Mouse (Mus musculus): ENCODE results near the gene Zc3h12d. TPM values are rescaled to one million over a fixed set of nuclear protein-coding genes. Genes with fewer than 3 reads are reported as not detected.

Gene Zc3h12d
- polyA plus RNA-seq, 1 experiment from 2014 or later, result 0.14 TPM

- WGBS, result 86% methylated on average over 22 of the region's 22 CpGs
- H3K4me2 ChIP-seq (ENCODE audit: low read length), result no peak overlapping the region
- ATAC-seq (ENCODE audit: insufficient number of reproducible peaks, insufficient read depth, low FRiP score, low read depth), result no peak
- no peak overlapping the region for H3K9ac ChIP-seq (ENCODE audit: low read length)
- H3K9me3 ChIP-seq (ENCODE audit: control insufficient read depth, low read length), result no peaks in the 10 kb centered on the region
- no peaks in the 10 kb centered on the region for H3K36me3 ChIP-seq (ENCODE audit: control insufficient read depth, insufficient read depth, low read length)
- no peak overlapping the region for H3K4me3 ChIP-seq (ENCODE audit: control insufficient read depth in 1 of 2, insufficient read depth in 1 of 2, low read depth in 1 of 2, low read length in 2 of 2)
- 0 out of 2 replicates have a peak, but pooled peaks cover 5% of the 10 kb centered on the region for H3K27me3 ChIP-seq (ENCODE audit: control insufficient read depth, insufficient read depth, low read length)
- H3K4me1 ChIP-seq (ENCODE audit: control insufficient read depth in 2 of 2, insufficient read depth in 2 of 2, low read length in 2 of 2), result peaks cover 12 to 16% of the 10 kb centered on the region in 2 experiments
- no peak overlapping the region for H3K27ac ChIP-seq (replicated peaks in 1 of 2; ENCODE audit: control insufficient read depth in 1 of 2, insufficient read depth in 1 of 2, low read depth in 2 of 2, low read length in 2 of 2)
Observed at GRCm38 (mm10) chr10:7839551-7840352, 7.5 kb downstream of the Zc3h12d start.

- H3K27ac ChIP-seq (replicated peaks in 1 of 2; ENCODE audit: control insufficient read depth in 1 of 2, insufficient read depth in 1 of 2, low read depth in 2 of 2, low read length in 2 of 2), result no peak overlapping the region
- H3K9me3 ChIP-seq (ENCODE audit: control insufficient read depth, low read length), result no peaks in the 10 kb centered on the region
- 91% methylated on average over 2 of the region's 2 CpGs for WGBS
- H3K27me3 ChIP-seq (ENCODE audit: control insufficient read depth, insufficient read depth, low read length), result 0 out of 2 replicates have a peak, but pooled peaks cover 3% of the 10 kb centered on the region
- H3K4me2 ChIP-seq (ENCODE audit: low read length), result no peak overlapping the region
- no peak overlapping the region for H3K4me3 ChIP-seq (ENCODE audit: control insufficient read depth in 1 of 2, insufficient read depth in 1 of 2, low read depth in 1 of 2, low read length in 2 of 2)
- no peak for ATAC-seq (ENCODE audit: insufficient number of reproducible peaks, insufficient read depth, low FRiP score, low read depth)
- H3K4me1 ChIP-seq (ENCODE audit: control insufficient read depth in 2 of 2, insufficient read depth in 2 of 2, low read length in 2 of 2), result peaks cover 12 to 16% of the 10 kb centered on the region in 2 experiments
- no peaks in the 10 kb centered on the region for H3K36me3 ChIP-seq (ENCODE audit: control insufficient read depth, insufficient read depth, low read length)
- no peak overlapping the region for H3K9ac ChIP-seq (ENCODE audit: low read length)
Observed at GRCm38 (mm10) chr10:7840353-7840733, 8.1 kb downstream of the Zc3h12d start.

GRCm38 (mm10) chr10:7840785-7841184 lies 8.5 kb downstream of the Zc3h12d start:
- 70% methylated on average over 3 of the region's 3 CpGs for WGBS
- H3K4me2 ChIP-seq (ENCODE audit: low read length), result no peak overlapping the region

GRCm38 (mm10) chr10:7841571-7842080 lies 9.4 kb downstream of the Zc3h12d start:
- peak overlapping the region; percentile 54 for H3K4me2 ChIP-seq (ENCODE audit: low read length)
- peak overlapping the region; percentile 94 for H3K27ac ChIP-seq (replicated peaks in 1 of 2; ENCODE audit: control insufficient read depth in 1 of 2, insufficient read depth in 1 of 2, low read depth in 2 of 2, low read length in 2 of 2)
- peak overlapping the region; percentile 7 to 18; a peak in 2 of 4 replicates for H3K4me3 ChIP-seq (ENCODE audit: control insufficient read depth in 1 of 2, insufficient read depth in 1 of 2, low read depth in 1 of 2, low read length in 2 of 2)
- no peaks in the 10 kb centered on the region for H3K9me3 ChIP-seq (ENCODE audit: control insufficient read depth, low read length)
- H3K4me1 ChIP-seq (ENCODE audit: control insufficient read depth in 2 of 2, insufficient read depth in 2 of 2, low read length in 2 of 2), result peaks cover 12 to 16% of the 10 kb centered on the region in 2 experiments
- WGBS, result 4% methylated on average over 14 of the region's 14 CpGs
- peak; percentile 84 for ATAC-seq (ENCODE audit: insufficient number of reproducible peaks, insufficient read depth, low FRiP score, low read depth)
- H3K36me3 ChIP-seq (ENCODE audit: control insufficient read depth, insufficient read depth, low read length), result no peaks in the 10 kb centered on the region
- H3K9ac ChIP-seq (ENCODE audit: low read length), result peak overlapping the region; percentile 52; the same call in 1 of the 2 replicates
- H3K27me3 ChIP-seq (ENCODE audit: control insufficient read depth, insufficient read depth, low read length), result 0 out of 2 replicates have a peak, but pooled peaks cover 3% of the 10 kb centered on the region

More at GRCm38 (mm10) chr10:7840785-7841184, 8.5 kb downstream of the Zc3h12d start:
- Histone ChIP-seq H3K27me3 (ENCODE audit: control insufficient read depth, insufficient read depth, low read length) (0 out of 2 replicates have a peak, but pooled peaks cover 3% of the 10 kb centered on the region), H3K9me3 (ENCODE audit: control insufficient read depth, low read length) (no peaks in the 10 kb centered on the region), H3K4me3 (ENCODE audit: control insufficient read depth in 1 of 2, insufficient read depth in 1 of 2, low read depth in 1 of 2, low read length in 2 of 2) (no peak overlapping the region), H3K27ac (replicated peaks in 1 of 2; ENCODE audit: control insufficient read depth in 1 of 2, insufficient read depth in 1 of 2, low read depth in 2 of 2, low read length in 2 of 2) (peak overlapping the region; percentile 94; a peak in 2 of 4 replicates), H3K4me1 (ENCODE audit: control insufficient read depth in 2 of 2, insufficient read depth in 2 of 2, low read length in 2 of 2) (peaks cover 12 to 16% of the 10 kb centered on the region in 2 experiments), H3K9ac (ENCODE audit: low read length) (no peak overlapping the region), H3K36me3 (ENCODE audit: control insufficient read depth, insufficient read depth, low read length) (no peaks in the 10 kb centered on the region)
- ATAC-seq (ENCODE audit: insufficient number of reproducible peaks, insufficient read depth, low FRiP score, low read depth), result no peak

GRCm38 (mm10) chr10:7843181-7843580 lies 10.9 kb downstream of the Zc3h12d start:
- H3K4me1 ChIP-seq (ENCODE audit: control insufficient read depth in 2 of 2, insufficient read depth in 2 of 2, low read length in 2 of 2), result peaks cover 12 to 16% of the 10 kb centered on the region in 2 experiments
- no peak overlapping the region for H3K4me2 ChIP-seq (ENCODE audit: low read length)
- no peak overlapping the region for H3K4me3 ChIP-seq (ENCODE audit: control insufficient read depth in 1 of 2, insufficient read depth in 1 of 2, low read depth in 1 of 2, low read length in 2 of 2)
- H3K27ac ChIP-seq (replicated peaks in 1 of 2; ENCODE audit: control insufficient read depth in 1 of 2, insufficient read depth in 1 of 2, low read depth in 2 of 2, low read length in 2 of 2), result no peak overlapping the region
- no peak for ATAC-seq (ENCODE audit: insufficient number of reproducible peaks, insufficient read depth, low FRiP score, low read depth)
- WGBS, result 78% methylated on average over 4 of the region's 4 CpGs
- no peaks in the 10 kb centered on the region for H3K36me3 ChIP-seq (ENCODE audit: control insufficient read depth, insufficient read depth, low read length)
- H3K27me3 ChIP-seq (ENCODE audit: control insufficient read depth, insufficient read depth, low read length), result 0 out of 2 replicates have a peak, but pooled peaks cover 3% of the 10 kb centered on the region
- H3K9me3 ChIP-seq (ENCODE audit: control insufficient read depth, low read length), result no peaks in the 10 kb centered on the region
- H3K9ac ChIP-seq (ENCODE audit: low read length), result no peak overlapping the region

GRCm38 (mm10) chr10:7844161-7844560 lies 11.9 kb downstream of the Zc3h12d start:
- H3K27ac ChIP-seq (replicated peaks in 1 of 2; ENCODE audit: control insufficient read depth in 1 of 2, insufficient read depth in 1 of 2, low read depth in 2 of 2, low read length in 2 of 2), result no peak overlapping the region
- peaks cover 12 to 16% of the 10 kb centered on the region in 2 experiments for H3K4me1 ChIP-seq (ENCODE audit: control insufficient read depth in 2 of 2, insufficient read depth in 2 of 2, low read length in 2 of 2)
- H3K4me2 ChIP-seq (ENCODE audit: low read length), result no peak overlapping the region
- ATAC-seq (ENCODE audit: insufficient number of reproducible peaks, insufficient read depth, low FRiP score, low read depth), result no peak
- H3K9ac ChIP-seq (ENCODE audit: low read length), result no peak overlapping the region
- 78% methylated on average over 4 of the region's 4 CpGs for WGBS
- 0 out of 2 replicates have a peak, but pooled peaks cover 3% of the 10 kb centered on the region for H3K27me3 ChIP-seq (ENCODE audit: control insufficient read depth, insufficient read depth, low read length)
- H3K36me3 ChIP-seq (ENCODE audit: control insufficient read depth, insufficient read depth, low read length), result no peaks in the 10 kb centered on the region
- no peak overlapping the region for H3K4me3 ChIP-seq (ENCODE audit: control insufficient read depth in 1 of 2, insufficient read depth in 1 of 2, low read depth in 1 of 2, low read length in 2 of 2)
- H3K9me3 ChIP-seq (ENCODE audit: control insufficient read depth, low read length), result no peaks in the 10 kb centered on the region

- Histone ChIP-seq H3K9me3 (ENCODE audit: control insufficient read depth, low read length) (no peaks in the 10 kb centered on the region), H3K4me3 (ENCODE audit: control insufficient read depth in 1 of 2, insufficient read depth in 1 of 2, low read depth in 1 of 2, low read length in 2 of 2) (no peak overlapping the region), H3K27ac (replicated peaks in 1 of 2; ENCODE audit: control insufficient read depth in 1 of 2, insufficient read depth in 1 of 2, low read depth in 2 of 2, low read length in 2 of 2) (no peak overlapping the region), H3K27me3 (ENCODE audit: control insufficient read depth, insufficient read depth, low read length) (0 out of 2 replicates have a peak, but pooled peaks cover 3% of the 10 kb centered on the region), H3K4me2 (ENCODE audit: low read length) (no peak overlapping the region), H3K9ac (ENCODE audit: low read length) (no peak overlapping the region), H3K36me3 (ENCODE audit: control insufficient read depth, insufficient read depth, low read length) (no peaks in the 10 kb centered on the region), H3K4me1 (ENCODE audit: control insufficient read depth in 2 of 2, insufficient read depth in 2 of 2, low read length in 2 of 2) (peaks cover 12 to 16% of the 10 kb centered on the region in 2 experiments)
- WGBS, result 74% methylated on average over 8 of the region's 8 CpGs
- ATAC-seq (ENCODE audit: insufficient number of reproducible peaks, insufficient read depth, low FRiP score, low read depth), result no peak
Observed at GRCm38 (mm10) chr10:7845136-7845535, 12.9 kb downstream of the Zc3h12d start.
